Comparison of ENCODE assay signal across 18 mouse cellular contexts in the genomic region with DNA sequence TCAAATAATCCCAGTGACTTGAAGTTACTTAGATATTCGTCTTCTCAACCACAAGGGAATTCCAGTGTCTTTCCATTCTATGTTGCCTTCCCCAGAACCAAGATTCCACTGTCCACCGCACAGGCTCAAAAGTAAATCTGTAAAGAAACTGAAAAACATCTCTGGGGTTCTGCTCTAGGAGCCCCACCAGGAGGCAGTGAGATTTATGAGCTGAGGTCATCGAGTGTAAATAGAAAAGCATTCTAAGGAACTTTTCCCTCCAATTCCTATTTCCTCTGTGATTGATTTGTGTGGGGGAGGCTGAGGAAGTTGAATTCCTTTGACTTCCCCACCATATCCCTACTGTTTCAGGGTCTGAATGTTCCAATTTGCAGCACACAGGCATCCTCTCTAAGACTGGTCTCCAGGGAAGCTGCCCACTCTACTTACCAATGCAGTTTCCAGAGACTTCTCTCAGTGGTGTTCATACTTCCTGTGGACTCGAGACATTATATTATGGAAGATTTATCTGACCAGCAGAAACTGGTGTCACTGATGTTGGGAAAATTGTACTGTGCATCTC.
A peak's percentile ranks its signal among the peaks of the same experiment; 100 is the strongest.
DNase-seq lines count a peak whose midpoint lies in the region; ATAC-seq and TF ChIP-seq lines count a peak whose summit lies in the region.
"Had no signal": no experiment of that assay in that cellular context is flagged by ENCODE, and none has a peak within 500 bp of the region (broad histone marks: within the 10 kb centered on the region; RNA-seq: fewer than 3 reads in every experiment).

No protein-coding gene starts in this region.

- TF ChIP-seq EP300 in lung, postnatal 0 days (IDR thresholded peaks at IDR 0.05) = no peak

- DNase-seq in intestine, embryonic 14.5 days (ENCODE audit: low spot score) = no peak
- DNase-seq in lung, postnatal 0 days (ENCODE audit: low spot score) = no peak
- DNase-seq in lung, postnatal 10 days = no peak
- peak; percentile 74 for DNase-seq in mesoderm, embryonic 11.5 days (ENCODE audit: low read depth, low spot score)
- no peak for DNase-seq in layer of hippocampus, adult 8-10 months (ENCODE audit: low spot score in 2 of 2)
- DNase-seq: adrenal gland, postnatal 10 days; cerebellum, adult 9-11 months; kidney, adult 9 months; retina, postnatal 1 day; thymus, postnatal 14 days had no signal

- TF ChIP-seq CTCF in lung, postnatal 0 days (IDR thresholded peaks at IDR 0.05) = 0 out of 2 replicates have a peak, but pooled peaks have one; percentile 7

- ATAC-seq in intestine, embryonic 14.5 days (replicated peaks; ENCODE audit: low FRiP score, low TSS enrichment, low read depth) = no peak
- no peak for ATAC-seq in intestine, embryonic 15.5 days
- ATAC-seq in lung, postnatal 0 days = no peak
- no peak for ATAC-seq in CD4-positive, CD25-positive, alpha-beta regulatory T cell, adult 4 months
- ATAC-seq: forebrain, embryonic 16.5 days; hindbrain, postnatal 0 days; midbrain, embryonic 13.5 days had no signal

- H3K27me3 ChIP-seq in intestine, embryonic 14.5 days (replicated peaks; ENCODE audit: control insufficient read depth, insufficient read depth, low read length) = no peaks in the 10 kb centered on the region
- H3K27me3 ChIP-seq in intestine, embryonic 15.5 days (replicated peaks) = no peaks in the 10 kb centered on the region
- no peaks in the 10 kb centered on the region for H3K27me3 ChIP-seq in lung, postnatal 0 days (replicated peaks; ENCODE audit: insufficient read depth, low read length)
- H3K27me3 ChIP-seq: embryonic facial prominence, embryonic 15.5 days; liver, embryonic 15.5 days; midbrain, embryonic 13.5 days had no signal

- H3K9ac ChIP-seq in intestine, embryonic 14.5 days (ENCODE audit: low read length) = no peak overlapping the region
- no peak overlapping the region for H3K9ac ChIP-seq in intestine, embryonic 15.5 days
- no peak overlapping the region for H3K9ac ChIP-seq in lung, postnatal 0 days (replicated peaks; ENCODE audit: low read depth)
- H3K9ac ChIP-seq: embryonic facial prominence, embryonic 15.5 days; liver, embryonic 15.5 days; midbrain, embryonic 13.5 days had no signal

- no peaks in the 10 kb centered on the region for H3K36me3 ChIP-seq in intestine, embryonic 14.5 days (ENCODE audit: control insufficient read depth, insufficient read depth, low read length)
- H3K36me3 ChIP-seq in intestine, embryonic 15.5 days = no peaks in the 10 kb centered on the region
- H3K36me3 ChIP-seq in lung, postnatal 0 days (ENCODE audit: insufficient read depth, low read length) = no peaks in the 10 kb centered on the region
- H3K36me3 ChIP-seq: embryonic facial prominence, embryonic 15.5 days; hindbrain, embryonic 10.5 days; liver, embryonic 15.5 days; midbrain, embryonic 13.5 days had no signal

- H3K4me2 ChIP-seq in intestine, embryonic 14.5 days (ENCODE audit: low read length) = no peak overlapping the region
- no peak overlapping the region for H3K4me2 ChIP-seq in intestine, embryonic 15.5 days (replicated peaks)
- no peak overlapping the region for H3K4me2 ChIP-seq in lung, postnatal 0 days (replicated peaks; ENCODE audit: low read depth, low read length)
- H3K4me2 ChIP-seq: embryonic facial prominence, embryonic 15.5 days; liver, embryonic 15.5 days; midbrain, embryonic 13.5 days had no signal

- no peaks in the 10 kb centered on the region for H3K9me3 ChIP-seq in intestine, embryonic 14.5 days (ENCODE audit: control insufficient read depth, low read length)
- no peaks in the 10 kb centered on the region for H3K9me3 ChIP-seq in intestine, embryonic 15.5 days
- H3K9me3 ChIP-seq in lung, postnatal 0 days (ENCODE audit: low read length) = no peaks in the 10 kb centered on the region
- H3K9me3 ChIP-seq: embryonic facial prominence, embryonic 15.5 days; hindbrain, embryonic 10.5 days; liver, embryonic 15.5 days; midbrain, embryonic 13.5 days had no signal

- H3K27ac ChIP-seq in intestine, embryonic 14.5 days (ENCODE audit: low read depth) = 0 out of 2 replicates have a peak overlapping the region, but pooled peaks have one; percentile 27
- no peak overlapping the region for H3K27ac ChIP-seq in intestine, embryonic 15.5 days
- H3K27ac ChIP-seq in lung, postnatal 0 days (ENCODE audit: low read length) = no peak overlapping the region
- H3K27ac ChIP-seq: embryonic facial prominence, embryonic 15.5 days; hindbrain, embryonic 10.5 days; hindbrain, postnatal 0 days; liver, embryonic 15.5 days; midbrain, embryonic 13.5 days had no signal

- WGBS in intestine, embryonic 14.5 days = 32% methylated on average over 4 of the region's 4 CpGs
- WGBS in intestine, embryonic 15.5 days = 29% methylated on average over 4 of the region's 4 CpGs
- WGBS in lung, postnatal 0 days = 57% methylated on average over 4 of the region's 4 CpGs

- no peak overlapping the region for H3K4me3 ChIP-seq in intestine, embryonic 14.5 days (ENCODE audit: low read depth, low read length)
- H3K4me3 ChIP-seq in intestine, embryonic 15.5 days (replicated peaks) = no peak overlapping the region
- no peak overlapping the region for H3K4me3 ChIP-seq in lung, postnatal 0 days (ENCODE audit: low read depth, low read length)
- H3K4me3 ChIP-seq: embryonic facial prominence, embryonic 15.5 days; hindbrain, embryonic 10.5 days; liver, embryonic 15.5 days; midbrain, embryonic 13.5 days had no signal

- peaks cover 11% of the 10 kb centered on the region; the same call in 1 of the 2 replicates for H3K4me1 ChIP-seq in intestine, embryonic 14.5 days (replicated peaks; ENCODE audit: control insufficient read depth, insufficient read depth, low read length)
- peaks cover 7% of the 10 kb centered on the region; the same call in 1 of the 2 replicates for H3K4me1 ChIP-seq in intestine, embryonic 15.5 days (replicated peaks)
- H3K4me1 ChIP-seq in lung, postnatal 0 days (ENCODE audit: insufficient read depth, low read depth, low read length) = peaks cover 11% of the 10 kb centered on the region
- H3K4me1 ChIP-seq: liver, embryonic 15.5 days had no signal
